In genomic region chr6:90748976-90749375, GRCm38 (mm10) we compare ENCODE assay signal across 22 mouse cellular contexts.
A peak's percentile ranks its signal among the peaks of the same experiment; 100 is the strongest.
DNase-seq lines count a peak whose midpoint lies in the region; ATAC-seq and TF ChIP-seq lines count a peak whose summit lies in the region.
"Had no signal": no experiment of that assay in that cellular context is flagged by ENCODE, and none has a peak within 500 bp of the region (broad histone marks: within the 10 kb centered on the region; RNA-seq: fewer than 3 reads in every experiment).

No protein-coding gene starts in this region.

- ATAC-seq in liver, embryonic 12.5 days = no peak
- peak; percentile 19; the same call in 1 of the 2 replicates for ATAC-seq in liver, embryonic 14.5 days (ENCODE audit: insufficient read depth)
- peak; percentile 41 for ATAC-seq in megakaryocyte-erythroid progenitor cell, adult 5-6 weeks (replicated peaks; ENCODE audit: low FRiP score, low TSS enrichment, poor library complexity, severe bottlenecking)
- ATAC-seq: forebrain, embryonic 13.5 days; forebrain, embryonic 16.5 days; hindbrain, embryonic 16.5 days had no signal

- H3K9me3 ChIP-seq in liver, embryonic 12.5 days (replicated peaks) = no peaks in the 10 kb centered on the region
- no peaks in the 10 kb centered on the region for H3K9me3 ChIP-seq in liver, embryonic 14.5 days (ENCODE audit: control insufficient read depth, low read length)
- H3K9me3 ChIP-seq: forebrain, embryonic 10.5 days; forebrain, embryonic 13.5 days; heart, embryonic 12.5 days; heart, embryonic 15.5 days; hindbrain, embryonic 10.5 days; hindbrain, embryonic 13.5 days had no signal

- no peaks in the 10 kb centered on the region for H3K27me3 ChIP-seq in liver, embryonic 12.5 days (replicated peaks)
- no peaks in the 10 kb centered on the region for H3K27me3 ChIP-seq in liver, embryonic 14.5 days (ENCODE audit: control insufficient read depth, insufficient read depth, low read length)
- H3K27me3 ChIP-seq: forebrain, embryonic 13.5 days; heart, embryonic 12.5 days; heart, embryonic 15.5 days; hindbrain, embryonic 13.5 days had no signal

- peak overlapping the region; percentile 39 for H3K4me2 ChIP-seq in liver, embryonic 12.5 days
- H3K4me2 ChIP-seq in liver, embryonic 14.5 days (ENCODE audit: low read depth) = peak overlapping the region; percentile 34
- H3K4me2 ChIP-seq: forebrain, embryonic 13.5 days; heart, embryonic 12.5 days; heart, embryonic 15.5 days; hindbrain, embryonic 13.5 days had no signal

- H3K27ac ChIP-seq in liver, embryonic 12.5 days = peak overlapping the region; percentile 69
- H3K27ac ChIP-seq in liver, embryonic 14.5 days = peak overlapping the region; percentile 34; the same call in 1 of the 2 replicates
- H3K27ac ChIP-seq: forebrain, embryonic 10.5 days; forebrain, embryonic 13.5 days; heart, embryonic 15.5 days; hindbrain, embryonic 10.5 days; hindbrain, embryonic 13.5 days had no signal

- no peak for TF ChIP-seq CTCF in liver, embryonic 14.5 days (IDR thresholded peaks at IDR 0.05; ENCODE audit: low read depth)

- intact Hi-C loops in left cerebral cortex, postnatal 36 days (cut with DNase I) = loop anchor here (10.0 kb wide), 1 partner anchor 46 kb away; no protein-coding TSS in a partner anchor

- peak overlapping the region; percentile 12; the same call in 1 of the 2 replicates for H3K9ac ChIP-seq in liver, embryonic 12.5 days
- H3K9ac ChIP-seq in liver, embryonic 14.5 days (replicated peaks) = no peak overlapping the region
- H3K9ac ChIP-seq: forebrain, embryonic 13.5 days; heart, embryonic 12.5 days; heart, embryonic 15.5 days; hindbrain, embryonic 13.5 days had no signal

- DNase-seq in liver = no peak
- no peak for DNase-seq in liver, embryonic 14.5 days (ENCODE audit: low read depth in 3 of 3, low spot score in 3 of 3)
- DNase-seq in thymus, postnatal 14 days = no peak
- DNase-seq in left cerebral cortex, postnatal 36 days (ENCODE audit: low spot score in 2 of 2) = no peak
- DNase-seq: adrenal gland, adult 8-10 months; adrenal gland, postnatal 25 days; cerebellum, adult 11-12 months; cerebellum, adult 9-10 months; cerebellum, postnatal 14 days; gastrocnemius, postnatal 25 days; heart, postnatal 10 days; heart, postnatal 36 days had no signal

- H3K36me3 ChIP-seq in liver, embryonic 12.5 days = no peaks in the 10 kb centered on the region
- H3K36me3 ChIP-seq in liver, embryonic 14.5 days (replicated peaks; ENCODE audit: control insufficient read depth, insufficient read depth, low read depth) = no peaks in the 10 kb centered on the region
- H3K36me3 ChIP-seq: heart, embryonic 12.5 days; heart, embryonic 15.5 days had no signal

- no peak overlapping the region for H3K4me3 ChIP-seq in liver, embryonic 12.5 days
- no peak overlapping the region for H3K4me3 ChIP-seq in liver, embryonic 14.5 days (ENCODE audit: insufficient read depth in 1 of 2, low read depth in 2 of 2, low read length in 2 of 2)
- H3K4me3 ChIP-seq: forebrain, embryonic 10.5 days; forebrain, embryonic 13.5 days; heart, embryonic 12.5 days; heart, embryonic 15.5 days; hindbrain, embryonic 10.5 days; hindbrain, embryonic 13.5 days had no signal

- TF ChIP-seq EP300 in liver, embryonic 14.5 days (IDR thresholded peaks at IDR 0.05; ENCODE audit: low read depth) = peak; percentile 48

- peaks cover 72% of the 10 kb centered on the region for H3K4me1 ChIP-seq in liver, embryonic 12.5 days
- peaks cover 41 to 49% of the 10 kb centered on the region in 2 experiments for H3K4me1 ChIP-seq in liver, embryonic 14.5 days (replicated peaks; ENCODE audit: control insufficient read depth in 2 of 2, insufficient read depth in 2 of 2, low read length in 1 of 2)
- H3K4me1 ChIP-seq: forebrain, embryonic 10.5 days had no signal
